Mouse (Mus musculus) lung, adult 10 weeks (tissue): ENCODE measurements around the gene H2-Aa. TPM values are rescaled to one million over a fixed set of nuclear protein-coding genes. Genes with fewer than 3 reads are reported as not detected.

ENCODE experiments used
- polyA plus RNA-seq: library from polyadenylated mRNA; stranded (reverse); fragments of 350-450 nt; fragmentation: Illumina TruSeq; extraction: RNeasy Lipid Tissue Mini Kit (QIAGEN cat#74804); gene quantifications from one replicate; pipeline ENCODE4 v1.2.3, GENCODE M21; 2014; ENCODE audit warnings: low read depth, low replicate concordance; ENCODE audit not compliant: insufficient read depth

Gene H2-Aa
- polyA plus RNA-seq: 647 TPM

DNA sequence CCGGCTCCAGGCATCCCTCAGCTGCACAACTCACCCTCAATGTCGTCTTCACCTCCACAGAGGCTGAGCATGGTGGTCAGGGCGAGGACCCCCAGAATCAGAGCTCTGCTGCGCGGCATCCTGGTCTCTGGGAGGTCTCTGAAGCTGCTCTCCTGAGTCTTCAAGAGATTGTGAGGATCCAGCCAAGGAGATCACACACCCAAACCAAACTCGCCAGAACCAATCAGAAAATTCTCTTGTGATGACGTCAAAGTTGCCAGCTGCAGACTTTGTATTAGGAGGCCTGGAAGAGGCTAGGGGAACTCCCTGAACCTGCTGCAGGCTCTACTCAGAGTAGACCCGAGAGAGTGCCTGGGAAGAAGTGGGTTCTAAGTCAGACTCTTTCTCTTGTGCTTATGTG lies at the start of gene H2-Aa:
H2-Aa (minus strand) TSS at position 176 of the 400 bp plus-strand sequence.

DNA sequence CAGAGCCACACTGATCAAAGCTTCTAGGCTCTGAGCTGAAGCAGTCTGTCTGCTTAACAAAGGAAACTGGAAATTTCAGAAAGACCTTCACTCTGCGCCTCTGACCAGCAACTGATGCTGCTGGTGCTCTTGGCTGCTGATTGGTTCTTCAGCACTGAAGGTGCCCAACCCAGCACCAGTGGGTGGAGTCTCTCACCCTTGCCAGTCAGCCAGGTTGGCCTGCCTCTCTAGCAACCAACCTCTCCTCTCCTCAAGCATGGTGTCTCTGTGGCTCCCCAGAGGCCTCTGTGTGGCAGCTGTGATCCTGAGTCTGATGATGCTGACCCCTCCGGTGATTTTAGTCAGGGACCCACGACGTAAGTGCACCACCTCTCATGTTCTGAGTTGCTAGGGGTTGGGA lies 37.8 kb upstream of the H2-Aa start, which contains the start of gene H2-Eb2:
H2-Eb2 (plus strand) TSS at position 230 of the 400 bp plus-strand sequence.

DNA sequence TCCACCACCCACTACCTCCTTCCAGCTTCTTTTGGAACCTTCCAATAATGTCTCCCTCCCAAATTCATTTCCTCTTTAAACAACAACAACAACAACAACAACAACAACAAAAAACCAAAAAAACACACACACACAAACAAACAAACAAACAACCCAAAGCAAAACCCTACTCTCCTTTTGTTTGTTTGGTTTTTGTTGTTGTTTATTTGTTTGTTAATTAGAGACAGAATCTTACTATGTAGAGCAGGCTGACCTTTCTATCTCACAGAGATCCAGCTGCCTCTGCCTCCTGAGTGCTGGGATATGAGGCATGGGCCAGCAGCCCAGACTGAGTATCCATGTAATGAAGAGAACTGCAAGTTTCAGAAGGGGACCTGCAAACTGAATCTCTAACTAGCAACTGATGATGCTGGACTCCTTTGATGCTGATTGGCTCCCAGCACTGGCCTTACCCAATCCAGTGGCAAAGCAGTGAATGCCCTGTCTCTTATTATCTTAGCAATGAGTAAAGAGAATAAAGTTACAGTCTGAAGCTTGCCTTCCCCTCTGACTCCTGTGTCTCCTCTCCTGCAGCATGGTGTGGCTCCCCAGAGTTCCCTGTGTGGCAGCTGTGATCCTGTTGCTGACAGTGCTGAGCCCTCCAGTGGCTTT lies 17.9 kb upstream of the H2-Aa start, which contains the start of gene H2-Eb1:
H2-Eb1 (plus strand) TSS at position 488 of the 651 bp plus-strand sequence.

DNA sequence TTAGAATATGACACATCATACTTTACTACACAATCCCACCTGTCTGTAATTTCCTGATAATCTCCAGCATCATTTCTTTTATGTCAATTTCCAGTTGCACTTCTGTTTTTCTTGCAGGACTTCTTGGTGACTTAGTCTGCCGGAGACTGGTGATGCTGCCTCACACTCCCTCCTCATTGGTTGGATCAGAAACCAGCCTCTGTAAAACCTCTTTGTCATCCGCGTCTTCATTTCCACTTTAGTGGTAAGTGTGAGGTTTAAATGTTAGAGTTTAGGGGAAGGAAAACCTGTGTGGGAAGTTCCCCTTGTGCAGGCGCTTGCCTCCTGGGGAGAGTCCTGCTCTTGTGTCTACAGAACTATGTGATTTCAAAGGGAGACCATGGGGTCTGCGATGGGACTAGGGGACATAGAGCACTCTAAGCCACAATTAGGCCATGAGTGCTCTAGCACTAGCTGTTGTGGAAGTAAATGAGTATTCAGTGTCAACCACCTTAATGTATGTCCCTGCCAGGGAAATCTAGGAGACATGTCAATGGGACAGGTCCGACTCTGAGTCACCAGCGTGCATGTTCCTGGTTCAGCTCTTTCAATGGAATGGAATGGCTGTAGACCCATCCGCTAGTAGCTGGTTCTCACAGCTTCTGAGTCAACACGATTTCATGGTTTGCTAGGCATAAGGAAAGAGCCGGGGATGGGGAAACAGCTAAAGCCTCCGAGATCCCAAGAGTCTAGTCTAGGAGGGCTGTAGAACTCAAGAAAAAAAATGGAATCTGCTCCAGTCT lies 29.8 kb downstream of the H2-Aa start, which contains the start of gene H2-Ab1:
H2-Ab1 (plus strand) TSS at position 96 of the 782 bp plus-strand sequence.

DNA sequence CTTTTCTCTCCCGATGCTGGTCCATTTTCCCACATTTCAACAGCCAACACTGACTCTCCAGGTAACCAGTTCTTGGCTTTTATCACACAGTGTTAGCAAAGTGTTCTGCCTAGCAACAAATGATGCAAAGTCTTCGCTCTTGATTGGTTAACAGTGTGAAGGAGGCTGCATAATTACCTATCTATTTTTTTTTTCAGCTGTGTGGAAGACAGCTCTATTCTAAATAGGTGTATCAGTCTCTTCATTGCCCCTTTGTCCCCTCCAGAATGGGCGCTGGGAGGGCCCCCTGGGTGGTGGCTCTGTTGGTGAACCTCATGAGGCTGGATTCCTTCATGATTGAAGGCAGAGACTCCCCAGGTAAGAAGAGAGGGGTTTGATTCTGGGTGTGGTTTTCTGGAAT lies 48.9 kb downstream of the H2-Aa start, which contains the start of gene H2-Ob:
H2-Ob (plus strand) TSS at position 198 of the 400 bp plus-strand sequence.

Other genes starting within 250 kb of the H2-Aa start
- 1.1 TPM for gene Col11a2, start 248.4 kb downstream of the H2-Aa start, polyA plus RNA-seq
- 12.5 TPM for gene H2-Oa, start 195.5 kb downstream of the H2-Aa start, polyA plus RNA-seq
- gene H2-DMa, start 168.3 kb downstream of the H2-Aa start, polyA plus RNA-seq: 75.7 TPM
- gene Brd2, start 165.2 kb downstream of the H2-Aa start, polyA plus RNA-seq: 94.4 TPM
- gene H2-DMb2, start 144.5 kb downstream of the H2-Aa start, polyA plus RNA-seq: 35.5 TPM
- gene H2-DMb1, start 134.8 kb downstream of the H2-Aa start, polyA plus RNA-seq: 64.1 TPM
- 21.5 TPM for gene Tap1, start 100.3 kb downstream of the H2-Aa start, polyA plus RNA-seq
- gene Psmb9, start 100.1 kb downstream of the H2-Aa start, polyA plus RNA-seq: 59.9 TPM
- gene Psmb8, start 90.1 kb downstream of the H2-Aa start, polyA plus RNA-seq: 140 TPM
- 47.7 TPM for gene Tap2, start 84.3 kb downstream of the H2-Aa start, polyA plus RNA-seq
- gene H2-Ob, start 48.9 kb downstream of the H2-Aa start, polyA plus RNA-seq: 28.6 TPM
- gene H2-Ab1, start 30.1 kb downstream of the H2-Aa start, polyA plus RNA-seq: 553 TPM
- gene H2-Eb1, start 18.0 kb upstream of the H2-Aa start, polyA plus RNA-seq: 475 TPM
- 1.6 TPM for gene H2-Eb2, start 37.8 kb upstream of the H2-Aa start, polyA plus RNA-seq
- gene Btnl2, start 67.0 kb upstream of the H2-Aa start, polyA plus RNA-seq: 0.20 TPM
- not detected for gene Btnl1, start 89.3 kb upstream of the H2-Aa start, polyA plus RNA-seq
- gene BC051142, start 111.0 kb upstream of the H2-Aa start, polyA plus RNA-seq: 0.24 TPM
- not detected for gene Btnl4, start 189.5 kb upstream of the H2-Aa start, polyA plus RNA-seq
- gene Btnl6, start 229.5 kb upstream of the H2-Aa start, polyA plus RNA-seq: not detected